Mouse (Mus musculus) 416B (cell line): ENCODE measurements around the gene Htr5b.

ENCODE experiments used
- DNase-seq: peaks from one replicate; pipeline ENCODE4 v3.0.0; 2011; ENCODE audit warnings: low read depth

Htr5b gene

GRCm38 (mm10) chr1:121486803-121487202 lies 41.5 kb downstream of the Htr5b start:
- no peak for DNase-seq

GRCm38 (mm10) chr1:121483091-121483490 lies 45.2 kb downstream of the Htr5b start:
- DNase-seq = peak; percentile 74

GRCm38 (mm10) chr1:121479403-121479802 lies 48.9 kb downstream of the Htr5b start:
- DNase-seq = no peak

- peak; percentile 85 for DNase-seq
Observed at GRCm38 (mm10) chr1:121478284-121478980, 49.8 kb downstream of the Htr5b start.

GRCm38 (mm10) chr1:121477716-121478115 lies 50.5 kb downstream of the Htr5b start:
- no peak for DNase-seq

GRCm38 (mm10) chr1:121471503-121471902 lies 56.8 kb downstream of the Htr5b start:
- no peak for DNase-seq

- DNase-seq = no peak
Observed at GRCm38 (mm10) chr1:121468271-121468670, 60.0 kb downstream of the Htr5b start.

GRCm38 (mm10) chr1:121466276-121466675 lies 62.0 kb downstream of the Htr5b start:
- DNase-seq = no peak

- DNase-seq = no peak
Observed at GRCm38 (mm10) chr1:121463806-121464205, 64.5 kb downstream of the Htr5b start.

GRCm38 (mm10) chr1:121462643-121463042 lies 65.6 kb downstream of the Htr5b start:
- DNase-seq = no peak

GRCm38 (mm10) chr1:121461895-121462294 lies 66.4 kb downstream of the Htr5b start:
- no peak for DNase-seq

- no peak for DNase-seq
Observed at GRCm38 (mm10) chr1:121460077-121460476, 68.2 kb downstream of the Htr5b start.
